Mouse (Mus musculus) WW6 (cell line): ENCODE data around the gene H60c.
"Not testable (repeated sequence)": the region's sequence is repeated elsewhere in the genome, so short reads cannot be mapped to it uniquely, and the experiment has no call there.

Experiments
- DNase-seq: peaks from one replicate; pipeline ENCODE4 v3.0.0-alpha.2; 2013; ENCODE audit warnings: low read depth, low spot score

H60c gene

GRCm38 (mm10) chr10:3267671-3268070 is at the start of gene H60c:
TSS of gene H60c (minus strand) at chr10:3267771.
- no peak for DNase-seq

- DNase-seq = no peak
Measured at GRCm38 (mm10) chr10:3308821-3309206, 41.2 kb upstream of the H60c start.

DNA sequence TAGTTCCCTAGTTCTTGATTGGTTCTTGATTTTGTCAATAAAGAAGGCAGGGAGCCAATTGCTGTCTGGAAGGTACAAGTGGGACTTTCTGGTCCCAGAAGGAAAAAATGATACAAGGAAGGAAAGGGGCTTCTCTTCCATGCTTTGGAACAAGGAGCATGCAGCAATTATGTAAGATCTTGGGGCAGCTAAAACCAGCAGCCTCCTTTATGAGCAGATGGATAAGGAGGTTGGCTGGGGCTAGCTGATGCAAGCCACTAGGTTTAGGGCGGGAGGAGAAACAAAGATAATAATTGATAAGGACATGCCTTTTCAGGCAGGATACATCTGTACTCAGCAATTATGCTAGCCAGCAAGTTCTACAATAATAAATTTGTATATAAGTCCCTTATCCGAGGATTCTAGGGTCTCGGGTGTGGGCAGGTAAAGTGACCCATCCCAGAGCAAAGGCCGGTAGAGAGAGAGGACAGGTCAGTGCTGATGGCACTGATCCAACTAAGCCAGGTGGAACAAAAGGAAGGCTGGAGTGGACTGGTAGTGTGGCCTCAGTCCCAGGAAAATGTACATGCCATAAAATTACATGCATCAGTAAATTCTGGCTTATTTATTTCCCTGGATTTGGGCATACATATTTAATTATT is 40.7 kb upstream of the H60c start:
- DNase-seq = no peak

- no peak for DNase-seq
Measured at GRCm38 (mm10) chr10:3307752-3308151, 40.2 kb upstream of the H60c start.

GRCm38 (mm10) chr10:3293969-3294368 is 26.4 kb upstream of the H60c start:
- DNase-seq = no peak

DNA sequence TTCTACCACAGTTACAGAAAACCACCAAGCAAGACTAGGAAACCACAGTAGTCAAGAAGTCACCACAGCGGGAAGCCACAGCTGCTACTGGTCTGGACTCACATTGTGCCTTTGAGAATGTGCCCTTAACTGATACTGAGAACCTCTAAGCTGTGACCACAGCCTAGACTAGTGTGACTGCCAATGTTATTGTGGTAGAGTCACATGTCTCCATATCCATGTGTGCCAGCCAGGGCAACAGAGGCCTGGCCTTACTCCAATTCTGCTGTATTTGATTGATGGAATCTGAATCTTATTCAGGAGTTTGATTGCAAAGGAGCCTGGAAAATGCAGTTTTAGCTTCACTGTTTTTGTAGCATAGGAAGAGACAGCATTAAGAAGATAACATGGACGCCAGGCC is 13.5 kb upstream of the H60c start:
- DNase-seq = no peak

DNA sequence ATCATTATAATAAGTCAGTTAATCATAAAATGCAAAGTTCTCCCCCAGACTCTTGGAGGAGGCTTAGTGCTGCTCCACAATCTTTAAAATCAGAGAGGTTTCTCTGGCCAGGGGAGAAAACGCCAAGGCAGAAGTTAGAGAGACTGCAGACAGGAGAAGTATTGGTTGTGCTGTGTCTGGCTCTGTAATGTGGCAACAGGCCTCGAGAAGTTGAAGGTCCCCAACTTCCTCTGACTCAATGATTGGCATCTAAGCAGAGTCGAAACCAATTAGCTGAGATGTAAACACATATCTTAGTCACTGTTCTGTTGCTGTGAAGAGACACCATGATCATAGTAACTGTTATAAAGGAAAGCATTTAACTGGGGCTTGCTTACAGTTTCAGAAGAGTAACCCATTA is 6.5 kb upstream of the H60c start:
- no peak for DNase-seq

DNA sequence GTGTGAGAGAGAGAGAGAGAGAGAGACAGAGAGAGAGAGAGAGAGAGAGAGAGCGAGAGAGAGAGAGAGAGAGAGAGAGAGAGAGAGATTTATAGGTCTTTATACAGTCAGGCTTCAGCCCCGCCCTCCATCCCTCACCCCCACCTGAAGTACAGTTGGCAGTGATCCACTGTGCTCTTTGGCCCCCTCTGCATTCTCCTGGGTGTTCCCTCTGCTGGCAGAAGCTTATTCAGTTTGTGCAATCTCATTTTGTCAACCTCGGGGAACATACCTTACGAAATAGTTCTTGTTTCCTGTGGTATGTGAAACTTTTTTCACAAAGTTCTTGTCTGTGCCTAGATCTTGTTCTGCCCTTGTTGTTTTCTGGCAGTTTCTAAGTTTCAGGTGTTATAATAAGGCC is 3.5 kb upstream of the H60c start:
- no peak for DNase-seq

DNA sequence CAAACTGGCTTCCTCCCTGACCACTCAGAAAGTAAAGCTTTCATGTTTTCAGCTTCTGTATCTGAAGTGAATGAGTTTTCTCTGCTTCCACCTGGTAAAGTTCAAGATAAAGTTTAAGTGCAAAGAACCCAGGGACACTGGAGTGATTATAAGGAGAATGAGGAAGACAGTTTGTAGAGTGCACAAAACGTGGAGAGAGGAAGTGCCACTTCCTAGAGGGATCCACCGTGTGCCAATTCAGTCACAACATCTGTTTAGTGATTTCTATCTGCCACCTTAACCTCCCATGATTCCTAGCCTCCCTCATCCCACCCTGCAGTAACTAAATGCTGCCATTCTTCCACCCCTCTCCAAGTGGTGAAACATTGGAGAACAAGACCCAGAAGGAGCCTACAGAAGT is 842 bp downstream of the H60c start:
- no peak for DNase-seq

- no peak for DNase-seq
Measured at GRCm38 (mm10) chr10:3262784-3263183, 4.8 kb downstream of the H60c start.

GRCm38 (mm10) chr10:3257391-3257790 is 10.2 kb downstream of the H60c start:
- DNase-seq = no peak

DNA sequence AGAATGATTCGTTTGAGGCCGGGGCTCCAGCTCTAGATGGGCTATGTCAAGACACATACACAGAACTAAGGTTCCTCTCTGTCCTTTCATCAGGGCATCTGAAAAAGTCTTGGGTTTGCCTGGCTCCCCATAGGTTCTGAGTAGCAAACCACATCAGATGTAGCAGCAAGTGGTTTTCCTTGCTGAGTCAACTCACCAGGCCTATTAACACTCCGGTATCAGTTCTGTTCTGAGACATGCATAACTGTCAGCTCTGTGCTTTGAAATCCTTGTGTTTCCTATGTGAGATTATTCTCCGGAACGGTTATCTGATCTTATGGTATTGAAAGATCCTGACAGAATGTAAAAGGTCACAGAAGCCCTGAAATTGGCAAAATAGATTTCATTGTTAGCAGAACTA is 29.1 kb downstream of the H60c start:
- DNase-seq = not testable (repeated sequence)

DNA sequence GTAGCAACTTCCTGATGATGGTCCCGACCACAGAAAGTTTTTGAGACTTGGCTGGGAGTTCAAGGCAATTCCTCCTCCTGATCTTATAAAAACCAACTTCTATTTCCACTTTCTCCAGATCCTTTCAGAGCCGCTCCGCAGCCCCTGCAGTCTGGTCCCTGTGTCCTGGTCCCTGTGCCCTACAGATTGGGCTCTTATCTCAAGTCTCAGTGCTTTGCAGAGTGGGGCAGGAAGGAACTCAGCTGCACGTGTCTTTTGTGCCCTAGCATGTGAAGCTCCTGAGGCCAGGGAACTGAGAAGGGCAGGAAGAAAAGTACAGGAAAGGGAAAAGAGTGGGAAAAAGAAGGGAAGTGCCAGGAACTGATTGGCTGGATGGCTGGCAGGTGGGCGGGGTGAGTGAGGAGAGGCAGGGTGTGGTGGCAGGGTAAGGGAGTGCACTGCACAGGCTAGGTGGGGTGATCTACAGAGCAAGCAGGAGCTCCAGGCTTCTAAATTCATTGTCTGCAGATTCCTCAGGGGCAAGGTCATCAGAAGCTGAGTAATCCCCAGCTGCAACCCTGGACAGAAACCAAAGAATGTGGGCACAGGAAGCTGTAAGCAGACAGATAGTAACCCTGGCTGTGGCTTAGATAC is 30.8 kb downstream of the H60c start:
- DNase-seq = no peak

- DNase-seq = no peak
Measured at GRCm38 (mm10) chr10:3228447-3229195, 39.0 kb downstream of the H60c start.
